Mouse (Mus musculus) cortical plate, adult 2 months (tissue): ENCODE measurements around the gene Gm27021.

Source experiments
- CTCF ChIP-seq: fragments of 200-500 bp; IDR thresholded peaks from 2 replicates; pipeline ENCODE4 v1.5.1; 2011; ENCODE audit warnings: mild to moderate bottlenecking, control low read depth, low read length; ENCODE audit not compliant: insufficient read depth; ENCODE audit errors: extremely low read depth
- POLR2A ChIP-seq: fragments of 200-500 bp; IDR thresholded peaks from 2 replicates; pipeline ENCODE4 v1.6.1; 2011; ENCODE audit warnings: mild to moderate bottlenecking, low read length, control low read depth; ENCODE audit not compliant: insufficient read depth; ENCODE audit errors: extremely low read depth

DNA sequence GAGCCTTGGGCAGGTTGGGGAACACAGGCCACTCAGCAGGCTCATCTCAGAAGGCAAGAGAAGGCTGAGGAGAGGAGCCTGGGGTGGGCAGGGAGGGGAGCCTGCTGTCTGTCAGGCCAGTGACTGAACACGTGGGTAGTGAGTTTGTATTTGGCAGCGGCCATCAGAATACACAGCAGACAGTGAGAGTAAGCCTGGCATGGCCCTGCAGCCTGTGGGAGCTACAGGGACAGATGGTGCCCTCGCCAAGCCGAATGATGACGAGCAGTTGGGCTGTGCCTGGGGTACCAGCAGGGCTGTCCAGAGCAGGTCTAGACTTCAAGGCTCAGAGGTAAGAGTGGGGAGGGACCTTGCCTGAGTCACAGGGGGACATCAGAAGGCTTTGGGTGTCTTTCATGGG, 40.6 kb downstream of the Gm27021 start:
- TF ChIP-seq CTCF (no peak), POLR2A (no peak)
